Mouse (Mus musculus) heart, embryonic 12.5 days (tissue): ENCODE measurements at regions not wholly inside any gene's neighbourhood (a gene's known extent, or its start where the extent isn't known, plus 50 kb on each side); places are given as distances from the start of the nearest gene placed in this dataset.

Experiments used
- ATAC-seq: fragments of 200-750 bp; cut with Nextera tagmentation; 2 replicates; pipeline ENCODE4 v1.8.0; 2017; ENCODE audit warnings: moderate TSS enrichment, moderate library complexity; ENCODE audit not compliant: insufficient number of reproducible peaks, low FRiP score
- H3K27ac ChIP-seq: fragments of 300-500 bp; sonication (generic); 2 replicates; pipeline ENCODE4 v1.5.1; 2016; ENCODE audit warnings: mild to moderate bottlenecking, moderate library complexity; ENCODE audit not compliant: poor library complexity, severe bottlenecking
- H3K27me3 ChIP-seq: fragments of 300-500 bp; sonication (generic); replicated peaks from 2 replicates; pipeline ENCODE4 v1.6.1; 2016; ENCODE audit warnings: mild to moderate bottlenecking, moderate library complexity
- H3K36me3 ChIP-seq: fragments of 300-500 bp; sonication (generic); 2 replicates; pipeline ENCODE4 v1.6.1; 2016; ENCODE audit warnings: mild to moderate bottlenecking, moderate library complexity
- H3K4me1 ChIP-seq: fragments of 300-500 bp; sonication (generic); replicated peaks from 2 replicates; pipeline ENCODE4 v1.6.1; 2016; ENCODE audit warnings: mild to moderate bottlenecking
- H3K4me2 ChIP-seq: fragments of 300-500 bp; sonication (generic); 2 replicates; pipeline ENCODE4 v1.6.1; 2016; ENCODE audit warnings: mild to moderate bottlenecking, moderate library complexity
- H3K4me3 ChIP-seq: fragments of 300-500 bp; sonication (generic); 2 replicates; pipeline ENCODE4 v1.5.1; 2016; ENCODE audit warnings: mild to moderate bottlenecking
- H3K9ac ChIP-seq: fragments of 300-500 bp; sonication (generic); 2 replicates; pipeline ENCODE4 v1.6.1; 2016; ENCODE audit warnings: mild to moderate bottlenecking, moderate library complexity
- H3K9me3 ChIP-seq: fragments of 300-500 bp; sonication (generic); replicated peaks from 2 replicates; pipeline ENCODE4 v1.6.1; 2016; ENCODE audit warnings: mild to moderate bottlenecking, moderate library complexity
- WGBS: fragments of 180-500 bp; shearing (Covaris S2); methylation state at CpG from one replicate; pipeline ENCODE4 v1.1.7; 2016; 5-methylcytosine and 5-hydroxymethylcytosine counted together

- no peaks in the 10 kb centered on the region for H3K4me1 ChIP-seq
- WGBS = 64% methylated on average over 2 of the region's 2 CpGs
- H3K4me2 ChIP-seq = no peak overlapping the region
- no peaks in the 10 kb centered on the region for H3K36me3 ChIP-seq
- ATAC-seq = no peak
- H3K9ac ChIP-seq = no peak overlapping the region
- H3K27me3 ChIP-seq = no peaks in the 10 kb centered on the region
- no peak overlapping the region for H3K27ac ChIP-seq
- no peaks in the 10 kb centered on the region for H3K9me3 ChIP-seq
- no peak overlapping the region for H3K4me3 ChIP-seq
These were observed 790.5 kb upstream of the Cdh8 start for GRCm38 (mm10) chr8:100206557-100207349.

GRCm38 (mm10) chr8:100193228-100193627 is 777.0 kb upstream of the Cdh8 start:
- no peak overlapping the region for H3K9ac ChIP-seq
- no peaks in the 10 kb centered on the region for H3K9me3 ChIP-seq
- H3K4me2 ChIP-seq = no peak overlapping the region
- no peak for ATAC-seq
- H3K27me3 ChIP-seq = no peaks in the 10 kb centered on the region
- no peak overlapping the region for H3K27ac ChIP-seq
- H3K36me3 ChIP-seq = no peaks in the 10 kb centered on the region
- WGBS = 81% methylated on average over 2 of the region's 2 CpGs
- H3K4me3 ChIP-seq = no peak overlapping the region
- no peaks in the 10 kb centered on the region for H3K4me1 ChIP-seq

GRCm38 (mm10) chr8:100190698-100191097 is 774.4 kb upstream of the Cdh8 start:
- no peak for ATAC-seq
- H3K36me3 ChIP-seq = no peaks in the 10 kb centered on the region
- H3K9ac ChIP-seq = no peak overlapping the region
- H3K27ac ChIP-seq = no peak overlapping the region
- H3K9me3 ChIP-seq = no peaks in the 10 kb centered on the region
- no peak overlapping the region for H3K4me3 ChIP-seq
- no peaks in the 10 kb centered on the region for H3K27me3 ChIP-seq
- WGBS = 75% methylated on average over 2 of the region's 2 CpGs
- H3K4me2 ChIP-seq = no peak overlapping the region
- H3K4me1 ChIP-seq = no peaks in the 10 kb centered on the region

- no peak overlapping the region for H3K27ac ChIP-seq
- no peak overlapping the region for H3K9ac ChIP-seq
- H3K27me3 ChIP-seq = no peaks in the 10 kb centered on the region
- H3K36me3 ChIP-seq = no peaks in the 10 kb centered on the region
- H3K4me1 ChIP-seq = no peaks in the 10 kb centered on the region
- H3K4me3 ChIP-seq = no peak overlapping the region
- H3K9me3 ChIP-seq = no peaks in the 10 kb centered on the region
- 68% methylated on average over 3 of the region's 3 CpGs for WGBS
- ATAC-seq = no peak
- no peak overlapping the region for H3K4me2 ChIP-seq
These were observed 771.7 kb upstream of the Cdh8 start for GRCm38 (mm10) chr8:100187976-100188375.

GRCm38 (mm10) chr8:100176502-100176901 is 760.2 kb upstream of the Cdh8 start:
- H3K4me2 ChIP-seq = no peak overlapping the region
- H3K27ac ChIP-seq = no peak overlapping the region
- H3K4me3 ChIP-seq = no peak overlapping the region
- H3K27me3 ChIP-seq = no peaks in the 10 kb centered on the region
- no peaks in the 10 kb centered on the region for H3K4me1 ChIP-seq
- WGBS = 63% methylated on average over 1 of the region's 1 CpGs
- H3K36me3 ChIP-seq = no peaks in the 10 kb centered on the region
- H3K9ac ChIP-seq = no peak overlapping the region
- ATAC-seq = no peak
- no peaks in the 10 kb centered on the region for H3K9me3 ChIP-seq

- H3K36me3 ChIP-seq = no peaks in the 10 kb centered on the region
- H3K9ac ChIP-seq = no peak overlapping the region
- no peaks in the 10 kb centered on the region for H3K9me3 ChIP-seq
- H3K4me3 ChIP-seq = no peak overlapping the region
- H3K27ac ChIP-seq = no peak overlapping the region
- H3K4me1 ChIP-seq = no peaks in the 10 kb centered on the region
- ATAC-seq = no peak
- 89% methylated on average over 1 of the region's 1 CpGs for WGBS
- H3K4me2 ChIP-seq = no peak overlapping the region
- no peaks in the 10 kb centered on the region for H3K27me3 ChIP-seq
These were observed 729.1 kb upstream of the Cdh8 start for GRCm38 (mm10) chr8:100145411-100145810.

GRCm38 (mm10) chr8:100144124-100144680 is 727.9 kb upstream of the Cdh8 start:
- Histone ChIP-seq H3K4me1 (no peaks in the 10 kb centered on the region), H3K36me3 (no peaks in the 10 kb centered on the region), H3K4me2 (no peak overlapping the region), H3K9me3 (no peaks in the 10 kb centered on the region), H3K4me3 (no peak overlapping the region), H3K27me3 (no peaks in the 10 kb centered on the region), H3K27ac (no peak overlapping the region), H3K9ac (no peak overlapping the region)
- 71% methylated on average over 5 of the region's 5 CpGs for WGBS
- ATAC-seq = no peak

- Histone ChIP-seq H3K9me3 (peaks cover 3% of the 10 kb centered on the region; the same call in 1 of the 2 replicates), H3K4me2 (no peak overlapping the region), H3K4me1 (no peaks in the 10 kb centered on the region), H3K27me3 (no peaks in the 10 kb centered on the region), H3K27ac (no peak overlapping the region), H3K36me3 (no peaks in the 10 kb centered on the region), H3K4me3 (no peak overlapping the region), H3K9ac (no peak overlapping the region)
- 48% methylated on average over 11 of the region's 11 CpGs for WGBS
- no peak for ATAC-seq
These were observed 688.4 kb upstream of the Cdh8 start for GRCm38 (mm10) chr8:100104412-100105365.

- no peak overlapping the region for H3K4me2 ChIP-seq
- H3K27me3 ChIP-seq = no peaks in the 10 kb centered on the region
- WGBS = 73% methylated on average over 2 of the region's 2 CpGs
- no peak for ATAC-seq
- H3K4me1 ChIP-seq = no peaks in the 10 kb centered on the region
- H3K9me3 ChIP-seq = no peaks in the 10 kb centered on the region
- no peak overlapping the region for H3K4me3 ChIP-seq
- no peak overlapping the region for H3K27ac ChIP-seq
- no peaks in the 10 kb centered on the region for H3K36me3 ChIP-seq
- H3K9ac ChIP-seq = no peak overlapping the region
These were observed 685.7 kb upstream of the Cdh8 start for GRCm38 (mm10) chr8:100101957-100102356.

GRCm38 (mm10) chr8:100072059-100072729 is 655.9 kb upstream of the Cdh8 start:
- Histone ChIP-seq H3K36me3 (no peaks in the 10 kb centered on the region), H3K27me3 (no peaks in the 10 kb centered on the region), H3K9me3 (no peaks in the 10 kb centered on the region), H3K4me2 (no peak overlapping the region), H3K9ac (no peak overlapping the region), H3K27ac (no peak overlapping the region), H3K4me1 (no peaks in the 10 kb centered on the region), H3K4me3 (no peak overlapping the region)
- WGBS = 76% methylated on average over 5 of the region's 5 CpGs
- ATAC-seq = no peak

GRCm38 (mm10) chr8:100069761-100070160 is 653.5 kb upstream of the Cdh8 start:
- no peaks in the 10 kb centered on the region for H3K36me3 ChIP-seq
- no peak overlapping the region for H3K9ac ChIP-seq
- H3K4me2 ChIP-seq = no peak overlapping the region
- H3K27me3 ChIP-seq = no peaks in the 10 kb centered on the region
- WGBS = 73% methylated on average over 1 of the region's 1 CpGs
- ATAC-seq = no peak
- H3K4me3 ChIP-seq = no peak overlapping the region
- no peaks in the 10 kb centered on the region for H3K4me1 ChIP-seq
- H3K27ac ChIP-seq = no peak overlapping the region
- H3K9me3 ChIP-seq = no peaks in the 10 kb centered on the region
